Mouse (Mus musculus) heart, postnatal 0 days (tissue): Measurements from ENCODE around the gene Gpx4. TPM values are rescaled to one million over a fixed set of nuclear protein-coding genes. Genes with fewer than 3 reads are reported as not detected.

Source experiments
- ATAC-seq: fragments of 200-750 bp; cut with Nextera tagmentation; 2 replicates; pipeline ENCODE4 v1.8.0; 2017; ENCODE audit warnings: low read depth, moderate number of reproducible peaks, moderate library complexity; ENCODE audit not compliant: insufficient read depth
- DNase-seq: peaks from one replicate; pipeline ENCODE4 v3.0.0-alpha.2; 2016; ENCODE audit warnings: low spot score
- H3K27ac ChIP-seq: fragments of 300-500 bp; sonication (generic); 2 replicates; pipeline ENCODE4 v1.5.1; 2014; ENCODE audit warnings: low read depth, mild to moderate bottlenecking
- H3K27me3 ChIP-seq: fragments of 300-500 bp; sonication (generic); 2 replicates; pipeline ENCODE4 v1.6.1; 2014; ENCODE audit warnings: low read length, mixed read lengths; ENCODE audit not compliant: control insufficient read depth, insufficient read depth
- H3K36me3 ChIP-seq: fragments of 300-500 bp; sonication (generic); replicated peaks from 2 replicates; pipeline ENCODE4 v1.6.1; 2014; ENCODE audit warnings: low read length, mixed read lengths; ENCODE audit not compliant: control insufficient read depth, insufficient read depth
- H3K4me1 ChIP-seq: fragments of 300-500 bp; sonication (generic); 2 replicates; pipeline ENCODE4 v1.6.1; 2014; ENCODE audit warnings: antibody characterized with exemption; ENCODE audit not compliant: control insufficient read depth, insufficient read depth
- H3K4me2 ChIP-seq: fragments of 300-500 bp; sonication (generic); 2 replicates; pipeline ENCODE4 v1.6.1; 2014; ENCODE audit warnings: low read depth, mild to moderate bottlenecking, low read length, moderate library complexity
- H3K4me3 ChIP-seq: fragments of 300-500 bp; sonication (generic); 2 replicates; pipeline ENCODE4 v1.5.1; 2014; ENCODE audit warnings: low read depth, low read length
- H3K9ac ChIP-seq: fragments of 300-500 bp; sonication (generic); replicated peaks from 2 replicates; pipeline ENCODE4 v1.6.1; 2014; ENCODE audit warnings: low read depth, low read length, mixed read lengths
- H3K9me3 ChIP-seq: fragments of 300-500 bp; sonication (generic); replicated peaks from 2 replicates; pipeline ENCODE4 v1.6.1; 2016; ENCODE audit warnings: low read length; ENCODE audit not compliant: control insufficient read depth
- CTCF ChIP-seq: IDR thresholded peaks from 2 replicates; pipeline ENCODE4 v1.5.1; 2016; ENCODE audit warnings: antibody characterized with exemption, control low read depth, low read depth
- EP300 ChIP-seq: IDR thresholded peaks from 2 replicates; pipeline ENCODE4 v1.6.1; 2016; ENCODE audit warnings: antibody characterized with exemption, low read depth
- WGBS: fragments of 180-500 bp; shearing (Covaris S2); extraction: QIAGEN DNeasy Blood & Tissue Kit; methylation state at CpG from one replicate; pipeline ENCODE4 v1.1.7; 2014; 5-methylcytosine and 5-hydroxymethylcytosine counted together
- polyA plus RNA-seq: library from polyadenylated mRNA; unstranded; fragments of >200 nt; fragmentation: Nextera tagmentation; extraction: Ambion mirVana; gene quantifications from 2 replicates; pipeline ENCODE4 v1.2.1, GENCODE M21; 2015
- total RNA-seq: library from RNA; depleted of rRNA; stranded (reverse); fragments of >200 nt; gene quantifications from 2 replicates; pipeline ENCODE4 v1.2.3, GENCODE M21; 2014; ENCODE audit warnings: low replicate concordance

The Gpx4 gene
- total and polyA plus RNA-seq, 2 experiments from 2014 or later: 500 to 874 TPM

DNA sequence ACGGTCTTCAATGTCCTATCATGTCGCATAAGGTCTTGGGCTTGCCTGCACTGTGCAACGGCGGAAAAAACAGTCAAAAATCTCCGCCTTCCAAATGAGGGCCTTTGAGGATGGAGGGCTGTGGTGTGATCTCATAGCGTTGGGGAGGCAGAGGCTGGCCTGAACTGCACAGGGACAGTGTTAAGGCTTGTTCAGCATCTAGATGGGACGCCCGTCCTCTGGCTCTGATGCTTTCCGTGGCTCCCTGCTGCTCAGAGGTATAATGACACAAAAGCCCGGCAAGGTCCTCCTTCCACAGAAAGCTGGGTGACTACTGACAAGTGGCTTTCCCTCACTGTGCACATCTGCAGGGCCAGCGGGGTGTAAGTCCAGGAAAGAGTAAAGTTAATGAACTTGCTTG lies 26.8 kb upstream of the Gpx4 start:
- TF ChIP-seq CTCF (no peak), EP300 (no peak)
- no peaks in the 10 kb centered on the region for H3K9me3 ChIP-seq
- H3K36me3 ChIP-seq: no peaks in the 10 kb centered on the region
- no peak overlapping the region for H3K9ac ChIP-seq
- H3K27ac ChIP-seq: no peak overlapping the region
- 0 out of 2 replicates have a peak overlapping the region, but pooled peaks have one; percentile 18 for H3K4me2 ChIP-seq
- 58% methylated on average over 11 of the region's 11 CpGs for WGBS
- H3K27me3 ChIP-seq: 0 out of 2 replicates have a peak, but pooled peaks cover 3% of the 10 kb centered on the region
- ATAC-seq (no peak), DNase-seq (no peak)
- H3K4me3 ChIP-seq: no peak overlapping the region
- no peaks in the 10 kb centered on the region for H3K4me1 ChIP-seq

DNA sequence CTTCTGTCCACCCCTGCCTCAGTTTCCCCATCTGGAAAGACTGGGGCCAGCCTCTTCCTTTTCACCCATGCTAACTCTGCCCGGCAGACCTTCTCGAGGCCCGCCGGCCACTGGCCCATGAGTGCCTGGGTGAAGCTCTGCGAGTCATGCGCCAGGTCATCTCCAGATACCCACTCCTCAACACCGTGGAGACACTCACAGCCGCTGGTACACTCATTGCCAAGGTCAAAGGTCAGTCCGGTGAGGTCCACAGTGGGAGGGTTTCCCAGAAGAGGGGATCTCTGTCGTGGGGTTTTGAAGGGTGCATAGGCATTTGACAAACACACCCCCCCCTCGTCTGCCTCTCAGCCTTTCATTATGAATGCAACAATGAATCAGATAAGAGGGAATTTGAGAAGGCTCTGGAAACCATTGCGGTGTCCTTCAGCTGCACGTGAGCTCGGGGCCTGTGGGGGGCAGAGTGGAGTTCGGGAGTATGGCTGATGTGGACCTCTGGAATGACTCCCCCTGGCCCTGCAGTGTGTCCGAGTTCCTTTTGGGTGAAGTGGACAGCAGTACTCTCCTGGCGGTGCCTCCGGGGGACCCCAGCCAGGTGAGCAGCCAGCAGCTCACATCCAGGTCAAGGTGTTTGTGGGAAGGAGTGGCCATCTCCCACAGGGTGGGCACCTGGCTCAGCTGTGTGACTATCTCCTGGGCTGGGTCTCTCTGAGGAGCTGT lies 26.2 kb upstream of the Gpx4 start:
- 80% methylated on average over 18 of the region's 18 CpGs for WGBS
- Histone ChIP-seq H3K27me3 (0 out of 2 replicates have a peak, but pooled peaks cover 3% of the 10 kb centered on the region), H3K36me3 (no peaks in the 10 kb centered on the region), H3K9ac (no peak overlapping the region), H3K27ac (no peak overlapping the region), H3K4me3 (no peak overlapping the region), H3K4me2 (no peak overlapping the region), H3K4me1 (no peaks in the 10 kb centered on the region), H3K9me3 (no peaks in the 10 kb centered on the region)
- no peak for TF ChIP-seq EP300
- ATAC-seq: no peak
- no peak for DNase-seq

DNA sequence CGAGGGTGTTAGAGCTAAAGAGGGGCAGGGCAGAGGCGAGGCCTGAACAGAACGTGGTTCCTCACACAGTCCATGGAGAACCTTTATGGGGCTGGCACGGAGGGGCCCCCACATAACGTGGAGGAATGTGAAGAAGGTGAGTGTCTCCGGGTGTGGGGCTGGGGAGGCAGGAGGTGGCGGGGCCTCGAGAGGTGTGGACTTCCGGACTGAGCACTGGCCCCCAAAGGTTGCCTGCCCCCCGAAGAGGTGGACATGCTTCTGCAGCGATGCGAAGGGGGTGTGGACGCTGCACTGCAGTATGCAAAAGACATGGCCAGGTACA lies 25.7 kb upstream of the Gpx4 start:
- Histone ChIP-seq H3K4me2 (no peak overlapping the region), H3K36me3 (no peaks in the 10 kb centered on the region), H3K27ac (no peak overlapping the region), H3K4me1 (no peaks in the 10 kb centered on the region), H3K9ac (no peak overlapping the region), H3K4me3 (no peak overlapping the region), H3K9me3 (no peaks in the 10 kb centered on the region), H3K27me3 (0 out of 2 replicates have a peak, but pooled peaks cover 3% of the 10 kb centered on the region)
- ATAC-seq: no peak
- no peak for DNase-seq
- 81% methylated on average over 13 of the region's 13 CpGs for WGBS
- no peak for TF ChIP-seq CTCF
- no peak for TF ChIP-seq EP300

- no peak overlapping the region for H3K27ac ChIP-seq
- H3K9ac ChIP-seq: no peak overlapping the region
- 0 out of 2 replicates have a peak, but pooled peaks cover 3% of the 10 kb centered on the region for H3K27me3 ChIP-seq
- WGBS: 84% methylated on average over 12 of the region's 12 CpGs
- no peak overlapping the region for H3K4me2 ChIP-seq
- TF ChIP-seq EP300 (no peak), CTCF (no peak)
- no peaks in the 10 kb centered on the region for H3K9me3 ChIP-seq
- DNase-seq (no peak), ATAC-seq (no peak)
- no peak overlapping the region for H3K4me3 ChIP-seq
- H3K4me1 ChIP-seq: no peaks in the 10 kb centered on the region
- no peaks in the 10 kb centered on the region for H3K36me3 ChIP-seq
These were observed 24.8 kb upstream of the Gpx4 start for GRCm38 (mm10) chr10:80022164-80022563.

- no peaks in the 10 kb centered on the region for H3K4me1 ChIP-seq
- no peak overlapping the region for H3K27ac ChIP-seq
- no peaks in the 10 kb centered on the region for H3K9me3 ChIP-seq
- no peak overlapping the region for H3K4me2 ChIP-seq
- DNase-seq (no peak), ATAC-seq (no peak)
- 0 out of 2 replicates have a peak, but pooled peaks cover 3% of the 10 kb centered on the region for H3K27me3 ChIP-seq
- no peak for TF ChIP-seq EP300
- no peak for TF ChIP-seq CTCF
- no peak overlapping the region for H3K4me3 ChIP-seq
- 93% methylated on average over 8 of the region's 8 CpGs for WGBS
- H3K9ac ChIP-seq: no peak overlapping the region
- no peaks in the 10 kb centered on the region for H3K36me3 ChIP-seq
These were observed 24.2 kb upstream of the Gpx4 start for GRCm38 (mm10) chr10:80022806-80023205.

DNA sequence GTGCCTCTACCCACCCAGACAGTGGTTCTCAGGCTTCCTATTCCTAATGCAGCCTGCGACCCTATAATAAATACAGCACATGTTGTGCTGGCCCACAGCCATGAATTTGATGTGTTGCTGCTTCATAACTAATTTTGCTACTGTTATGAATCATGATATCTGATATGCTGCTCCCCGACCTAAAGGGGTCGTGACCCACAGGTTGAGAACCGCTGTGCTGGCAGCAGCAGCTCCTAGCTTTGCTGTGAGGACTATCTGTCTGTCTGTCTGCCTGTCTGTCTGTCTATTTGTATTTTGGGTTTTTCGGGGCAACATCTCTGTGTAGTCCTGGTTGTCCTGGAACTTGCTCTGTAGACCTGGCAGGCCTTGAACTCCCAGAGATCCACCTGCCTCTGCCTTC lies 23.2 kb upstream of the Gpx4 start:
- no peak for DNase-seq
- H3K4me1 ChIP-seq: no peaks in the 10 kb centered on the region
- no peak overlapping the region for H3K4me2 ChIP-seq
- no peak overlapping the region for H3K27ac ChIP-seq
- no peak overlapping the region for H3K9ac ChIP-seq
- no peaks in the 10 kb centered on the region for H3K9me3 ChIP-seq
- H3K4me3 ChIP-seq: no peak overlapping the region
- no peaks in the 10 kb centered on the region for H3K36me3 ChIP-seq
- no peak for ATAC-seq
- TF ChIP-seq CTCF: no peak
- no peak for TF ChIP-seq EP300
- H3K27me3 ChIP-seq: no peaks in the 10 kb centered on the region
- WGBS: 71% methylated on average over 5 of the region's 5 CpGs
